Mouse (Mus musculus) fibroblast of lung, adult 2 months (primary cell): ENCODE data around the gene Svs5.

Source experiments
- DNase-seq: peaks from one replicate; pipeline ENCODE4 v3.0.0-alpha.2; 2011; ENCODE audit warnings: low read depth

The Svs5 gene

DNA sequence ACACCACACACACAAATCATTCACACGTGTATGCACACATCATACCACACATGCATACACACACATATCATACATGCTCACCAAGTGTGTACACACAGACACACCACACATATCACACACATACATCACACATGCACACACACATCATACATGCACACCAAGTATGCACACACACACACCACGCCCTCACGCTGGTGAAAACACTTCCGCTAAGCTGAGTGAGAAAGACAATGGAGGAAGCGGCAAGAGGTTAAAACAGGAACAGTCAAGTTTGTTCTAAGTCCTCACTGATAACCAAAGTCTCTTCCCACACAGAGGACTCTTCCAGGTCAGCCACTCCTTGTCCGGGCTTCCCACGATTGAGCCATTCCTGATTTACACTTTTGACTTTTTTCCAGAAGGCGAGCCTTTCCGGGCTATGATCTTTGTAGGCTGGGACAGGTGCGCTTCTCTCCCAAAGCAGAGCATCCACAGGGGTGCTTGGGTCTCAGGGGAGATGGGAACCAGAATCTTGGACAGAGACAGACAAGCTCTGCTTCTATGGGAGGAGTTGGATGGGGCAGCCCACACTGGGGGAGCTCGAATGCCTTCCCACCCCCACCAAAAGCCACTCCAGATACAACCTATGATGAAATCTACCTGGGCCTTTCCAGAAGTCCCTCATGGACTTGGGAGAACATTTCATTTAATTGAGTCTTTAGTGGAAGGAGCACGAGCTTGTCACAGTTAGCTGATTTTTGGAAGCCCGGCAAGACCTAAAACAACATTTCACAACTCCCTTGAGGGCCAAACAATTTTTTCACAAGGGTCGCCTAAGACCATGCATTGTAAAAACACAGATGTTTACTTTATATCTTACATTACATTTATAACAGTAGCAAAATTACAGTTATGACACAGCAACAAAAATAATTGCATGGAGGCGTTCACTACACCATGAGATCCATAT is 45.2 kb downstream of the Svs5 start:
- no peak for DNase-seq

DNA sequence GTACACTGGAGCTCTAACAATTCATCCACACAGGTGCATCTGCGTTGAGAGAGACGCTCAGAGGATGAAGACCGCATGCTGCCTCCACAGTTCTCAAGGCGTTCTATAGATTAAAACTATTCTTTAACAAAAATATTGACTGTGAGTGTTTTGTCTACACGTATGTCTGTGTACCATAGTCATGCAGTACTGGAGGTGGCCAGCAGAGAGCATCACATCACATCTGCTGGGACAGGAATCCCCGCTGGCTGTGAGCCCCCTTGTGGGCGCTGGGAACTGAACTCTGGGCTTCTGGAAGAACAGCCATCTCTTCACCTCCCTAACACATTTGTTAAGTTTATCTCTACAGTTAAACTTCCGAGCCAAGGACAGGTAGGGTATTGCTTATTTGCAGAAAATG is 49.2 kb downstream of the Svs5 start:
- no peak for DNase-seq

DNA sequence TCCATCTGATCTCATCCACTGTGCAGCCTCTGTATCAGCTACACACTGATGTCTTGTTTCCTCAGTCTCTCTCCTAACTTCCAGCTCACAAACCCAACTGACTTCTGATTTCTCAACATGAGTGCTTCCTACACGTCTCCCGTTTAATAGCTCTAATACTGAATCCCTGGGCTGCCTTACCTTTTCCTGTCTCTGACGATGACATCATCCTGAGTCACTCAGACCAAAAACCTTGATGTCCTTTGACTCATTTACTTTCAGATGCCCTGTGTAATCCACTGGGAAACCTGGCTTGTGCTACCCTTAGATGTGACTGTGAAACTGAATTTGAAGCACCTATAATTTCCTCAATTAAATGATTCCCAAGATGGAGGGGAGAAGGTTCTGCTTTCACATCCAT is 50.4 kb downstream of the Svs5 start:
- no peak for DNase-seq
